ENCODE assay signal across 31 mouse cellular contexts in the genomic region with DNA sequence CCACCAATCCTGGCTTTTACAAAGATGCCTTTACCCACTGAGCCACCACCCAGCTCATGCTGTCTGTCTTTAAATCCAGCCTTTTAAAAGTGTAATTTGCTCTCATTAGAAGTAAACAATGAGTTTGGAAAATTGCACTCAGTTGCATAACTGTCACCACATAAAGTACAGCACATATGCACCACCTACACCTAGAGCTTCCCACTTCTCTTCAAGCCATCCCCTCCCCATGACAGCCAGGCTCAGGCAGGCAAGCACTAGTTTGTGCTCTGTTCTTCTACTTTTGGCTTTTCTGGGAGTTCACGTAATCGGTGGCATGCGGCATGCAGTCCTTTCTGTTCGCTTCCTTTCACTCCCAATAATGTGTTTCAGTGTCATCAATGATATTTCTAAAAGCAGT. TPM values are rescaled to one million over a fixed set of nuclear protein-coding genes. Genes with fewer than 3 reads are reported as not detected.
DNase-seq lines count a peak whose midpoint lies in the region; ATAC-seq and TF ChIP-seq lines count a peak whose summit lies in the region.
"Had no signal": no experiment of that assay in that cellular context is flagged by ENCODE, and none has a peak within 500 bp of the region (broad histone marks: within the 10 kb centered on the region; RNA-seq: fewer than 3 reads in every experiment).

No protein-coding gene starts in this region.

- no peak for TF ChIP-seq POLR2A in kidney, adult 2 months (IDR thresholded peaks at IDR 0.05; ENCODE audit: low read depth, low read length)

- TF ChIP-seq CTCF in kidney, adult 2 months (conservative IDR thresholded peaks at IDR 0.05; ENCODE audit: insufficient read depth, insufficient read length, low read depth, low read length) = no peak

- DNase-seq in frontal cortex, postnatal 25 days (ENCODE audit: low spot score in 2 of 2) = no peak
- DNase-seq in left cerebral cortex, adult 18-20 months (ENCODE audit: low spot score in 2 of 2) = peak; percentile 8 to 24
- no peak for DNase-seq in left cerebral cortex, postnatal 4 days
- DNase-seq in right cerebral cortex, postnatal 25 days = peak; percentile 12
- no peak for DNase-seq in right cerebral cortex, postnatal 4 days
- DNase-seq in kidney, adult 2 months = no peak
- DNase-seq: adrenal gland, adult 2 months; adrenal gland, postnatal 36 days; cerebellum, adult 8-10 months; cerebellum, postnatal 36 days; heart, postnatal 10 days; kidney, postnatal 14 days; liver; lung, adult 2 months; lung, postnatal 10 days; thymus, postnatal 14 days had no signal

- H3K4me1 ChIP-seq in kidney, adult 2 months (ENCODE audit: control insufficient read depth, insufficient read depth, low read length) = no peaks in the 10 kb centered on the region
- H3K4me1 ChIP-seq: neural tube, embryonic 13.5 days; stomach, embryonic 15.5 days had no signal

- H3K36me3 ChIP-seq in kidney, adult 2 months (ENCODE audit: control insufficient read depth, insufficient read depth, low read length) = no peaks in the 10 kb centered on the region
- H3K36me3 ChIP-seq: heart, embryonic 13.5 days; midbrain, embryonic 13.5 days; neural tube, embryonic 13.5 days; stomach, embryonic 15.5 days had no signal

- no peaks in the 10 kb centered on the region for H3K27me3 ChIP-seq in kidney, adult 2 months (replicated peaks; ENCODE audit: control insufficient read depth, insufficient read depth, low read length)
- H3K27me3 ChIP-seq: forebrain, embryonic 13.5 days; heart, embryonic 13.5 days; stomach, embryonic 15.5 days had no signal

- peak; percentile 55; the same call in 1 of the 2 replicates for ATAC-seq in frontal cortex, adult (ENCODE audit: low TSS enrichment)
- ATAC-seq: activated CD4-positive, CD25-positive, alpha-beta regulatory T cell, adult 4 months; forebrain, embryonic 13.5 days; intestine, postnatal 0 days; midbrain, embryonic 13.5 days had no signal

- H3K27ac ChIP-seq in kidney, adult 2 months (ENCODE audit: insufficient read depth, low read depth, low read length) = no peak overlapping the region
- H3K27ac ChIP-seq: forebrain, embryonic 13.5 days; heart, embryonic 13.5 days; hindbrain, embryonic 14.5 days; liver, embryonic 14.5 days; macrophage; midbrain, embryonic 13.5 days; neural tube, embryonic 13.5 days; stomach, embryonic 15.5 days had no signal

- 94% methylated on average over 4 of the region's 4 CpGs for WGBS in kidney, adult 2 months

- intact Hi-C loops in left cerebral cortex, postnatal 4 days (cut with DNase I) = no loop called here

- H3K4me3 ChIP-seq in kidney, adult 2 months (ENCODE audit: insufficient read depth, low read depth, low read length) = no peak overlapping the region
- H3K4me3 ChIP-seq: forebrain, embryonic 13.5 days; heart, embryonic 13.5 days; midbrain, embryonic 13.5 days; neural tube, embryonic 13.5 days; stomach, embryonic 15.5 days had no signal

RNA-seq across cellular contexts. Expression of gene Rassf10, which starts 38.2 kb away (rescaled TPM):
- under 1 TPM; 0.63 to 0.70 TPM for total RNA-seq in left cerebral cortex, adult 18-20 months (2021)
- total RNA-seq in left cerebral cortex, postnatal 4 days (2021) = 1 to 10 TPM; 2.5 to 2.9 TPM
- polyA plus RNA-seq in kidney, adult 2 months (2012; rRNA removed) = 1.7 and 2.1 TPM in 2 replicates
- total RNA-seq: CH12.LX; hematopoietic stem cell, adult 5-6 weeks; megakaryocyte-erythroid progenitor cell, adult 5-6 weeks had no signal
- polyA plus RNA-seq: activated CD4-positive, CD25-positive, alpha-beta regulatory T cell, adult 4 months; C2C12; macrophage had no signal

Comparison
In these comparisons a context has a peak if more than half of its experiments do, and no peak if none do; other contexts are left out.
1. DNase-seq: peak in left cerebral cortex, adult 18-20 months (2 of 2) and right cerebral cortex, postnatal 25 days (single experiment); none in frontal cortex, postnatal 25 days (0 of 2), left cerebral cortex, postnatal 4 days (single experiment), right cerebral cortex, postnatal 4 days (single experiment) and kidney, adult 2 months (single experiment).